In genomic region chr11:115427482-115428331, GRCm38 (mm10) we compare ENCODE assay signal across 8 mouse cellular contexts. TPM values are rescaled to one million over a fixed set of nuclear protein-coding genes. Genes with fewer than 3 reads are reported as not detected.
DNase-seq lines count a peak whose midpoint lies in the region; ATAC-seq and TF ChIP-seq lines count a peak whose summit lies in the region.

No protein-coding gene starts in this region.

- no peaks in the 10 kb centered on the region for H3K27me3 ChIP-seq in hindbrain, embryonic 10.5 days (ENCODE audit: insufficient read depth, poor library complexity, severe bottlenecking)
- no peaks in the 10 kb centered on the region for H3K27me3 ChIP-seq in lung, postnatal 0 days (replicated peaks; ENCODE audit: insufficient read depth, low read length)

- H3K9ac ChIP-seq in lung, postnatal 0 days (replicated peaks; ENCODE audit: low read depth): no peak overlapping the region

- DNase-seq in T-cell, adult 2 months (ENCODE audit: low spot score): peak; percentile 75
- DNase-seq in cerebellum, adult 8-10 months: peak; percentile 78
- DNase-seq in hindbrain, embryonic 10.5 days (ENCODE audit: low spot score): peak; percentile 85
- DNase-seq in layer of hippocampus, adult 9-10 months (ENCODE audit: low spot score): peak; percentile 64
- DNase-seq in lung, postnatal 0 days (ENCODE audit: low spot score): peak; percentile 84
- peak; percentile 53 for DNase-seq in retina, adult 2 months (ENCODE audit: low read depth, low spot score)
- peak; percentile 77 for DNase-seq in yolk sac, embryonic 10.5 days (ENCODE audit: low spot score)

- peaks cover 20% of the 10 kb centered on the region for H3K4me1 ChIP-seq in hindbrain, embryonic 10.5 days (replicated peaks)
- H3K4me1 ChIP-seq in lung, postnatal 0 days (ENCODE audit: insufficient read depth, low read depth, low read length): no peaks in the 10 kb centered on the region

- H3K27ac ChIP-seq in hindbrain, embryonic 10.5 days: peak overlapping the region; percentile 75
- H3K27ac ChIP-seq in lung, postnatal 0 days (ENCODE audit: low read length): 0 out of 2 replicates have a peak overlapping the region, but pooled peaks have one; percentile 28

- H3K36me3 ChIP-seq in hindbrain, embryonic 10.5 days: peaks cover 82% of the 10 kb centered on the region
- H3K36me3 ChIP-seq in lung, postnatal 0 days (ENCODE audit: insufficient read depth, low read length): peaks cover 16% of the 10 kb centered on the region; the same call in 1 of the 2 replicates

- H3K9me3 ChIP-seq in hindbrain, embryonic 10.5 days: no peaks in the 10 kb centered on the region
- no peaks in the 10 kb centered on the region for H3K9me3 ChIP-seq in lung, postnatal 0 days (ENCODE audit: low read length)

- peak overlapping the region; percentile 18 for H3K4me3 ChIP-seq in hindbrain, embryonic 10.5 days
- no peak overlapping the region for H3K4me3 ChIP-seq in lung, postnatal 0 days (ENCODE audit: low read depth, low read length)

- TF ChIP-seq EP300 in lung, postnatal 0 days (IDR thresholded peaks at IDR 0.05): no peak

- ATAC-seq in frontal cortex, adult (ENCODE audit: low TSS enrichment): peak; percentile 39
- ATAC-seq in lung, postnatal 0 days: peak; percentile 86

- H3K4me2 ChIP-seq in lung, postnatal 0 days (replicated peaks; ENCODE audit: low read depth, low read length): no peak overlapping the region

- 32% methylated on average over 20 of the region's 20 CpGs for WGBS in hindbrain, embryonic 10.5 days
- 32% methylated on average over 20 of the region's 20 CpGs for WGBS in lung, postnatal 0 days

- TF ChIP-seq CTCF in lung, postnatal 0 days (IDR thresholded peaks at IDR 0.05): peak; percentile 87

RNA-seq across cellular contexts. Expression of gene Kctd2, which starts 7.8 kb away (rescaled TPM):
- polyA plus RNA-seq in hindbrain, embryonic 10.5 days (2016; fragmentation: Nextera tagmentation; extraction: Ambion mirVana): 15.0 and 20.1 TPM in 2 replicates
- 18.6 and 19.1 TPM in 2 replicates for polyA plus RNA-seq in lung, postnatal 0 days (2015; fragmentation: Nextera tagmentation; extraction: Ambion mirVana)

RNA-seq across cellular contexts. Expression of gene Atp5h, which starts 7.9 kb away (rescaled TPM):
- polyA plus RNA-seq in hindbrain, embryonic 10.5 days (2016; fragmentation: Nextera tagmentation; extraction: Ambion mirVana): 878 and 961 TPM in 2 replicates
- polyA plus RNA-seq in lung, postnatal 0 days (2015; fragmentation: Nextera tagmentation; extraction: Ambion mirVana): 669 and 721 TPM in 2 replicates

RNA-seq across cellular contexts. Expression of gene Trim80, which starts 12.6 kb away (rescaled TPM):
- 0.08 and 0.16 TPM in 2 replicates for polyA plus RNA-seq in hindbrain, embryonic 10.5 days (2016; fragmentation: Nextera tagmentation; extraction: Ambion mirVana)
- polyA plus RNA-seq in lung, postnatal 0 days (2015; fragmentation: Nextera tagmentation; extraction: Ambion mirVana): not detected in 2 replicates

RNA-seq across cellular contexts. Expression of gene Mrpl58, which starts 24.2 kb away (rescaled TPM):
- polyA plus RNA-seq in hindbrain, embryonic 10.5 days (2016; fragmentation: Nextera tagmentation; extraction: Ambion mirVana): 228 and 253 TPM in 2 replicates
- polyA plus RNA-seq in lung, postnatal 0 days (2015; fragmentation: Nextera tagmentation; extraction: Ambion mirVana): 154 and 180 TPM in 2 replicates

RNA-seq across cellular contexts. Expression of gene Slc16a5, which starts 34.6 kb away (rescaled TPM):
- polyA plus RNA-seq in hindbrain, embryonic 10.5 days (2016; fragmentation: Nextera tagmentation; extraction: Ambion mirVana): not detected in 2 replicates
- 0.07 and 0.13 TPM in 2 replicates for polyA plus RNA-seq in lung, postnatal 0 days (2015; fragmentation: Nextera tagmentation; extraction: Ambion mirVana)
